ENCODE assay signal across 33 mouse cellular contexts in the genomic region with DNA sequence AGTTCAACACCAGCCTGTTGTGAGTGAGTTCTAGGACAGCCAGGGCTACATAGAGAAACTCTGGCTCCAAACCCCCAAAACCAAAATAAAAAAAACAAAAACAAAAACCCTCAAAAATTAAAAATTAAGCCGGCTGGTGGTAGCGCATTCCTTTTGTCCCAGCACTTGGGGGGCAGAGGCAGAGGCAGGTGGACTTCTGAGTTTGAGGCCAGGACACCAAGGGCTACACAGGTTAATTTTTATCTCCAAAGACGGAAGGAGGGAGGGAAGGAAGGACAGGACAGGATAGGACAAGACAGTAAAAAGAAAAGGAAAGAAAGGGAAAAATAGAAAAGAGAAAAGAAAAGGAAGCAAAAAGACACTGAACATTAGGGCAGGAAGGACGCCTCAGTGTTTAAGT.
"Had no signal": no experiment of that assay in that cellular context is flagged by ENCODE, and none has a peak within 500 bp of the region (broad histone marks: within the 10 kb centered on the region; RNA-seq: fewer than 3 reads in every experiment).

No protein-coding gene starts in this region.

- ATAC-seq: liver, embryonic 12.5 days; liver, postnatal 0 days; lung, postnatal 0 days; midbrain, embryonic 13.5 days; midbrain, embryonic 15.5 days; midbrain, embryonic 16.5 days had no signal

- H3K27ac ChIP-seq: limb, embryonic 10.5 days; limb, embryonic 12.5 days; limb, embryonic 13.5 days; limb, embryonic 15.5 days; liver, embryonic 12.5 days; liver, embryonic 13.5 days; liver, embryonic 14.5 days; liver, embryonic 15.5 days; lung, embryonic 15.5 days; macrophage; midbrain, embryonic 10.5 days; midbrain, embryonic 12.5 days; midbrain, embryonic 13.5 days; midbrain, embryonic 15.5 days; neural tube, embryonic 12.5 days; neural tube, embryonic 13.5 days had no signal

- H3K27me3 ChIP-seq: limb, embryonic 12.5 days; limb, embryonic 13.5 days; limb, embryonic 15.5 days; liver, embryonic 12.5 days; liver, embryonic 13.5 days; liver, embryonic 15.5 days; lung, embryonic 15.5 days; megakaryocyte, embryonic 14.5 days; midbrain, embryonic 12.5 days; midbrain, embryonic 13.5 days; midbrain, embryonic 15.5 days; neural tube, embryonic 12.5 days; neural tube, embryonic 13.5 days had no signal

- H3K9me3 ChIP-seq: limb, embryonic 10.5 days; limb, embryonic 12.5 days; limb, embryonic 13.5 days; limb, embryonic 15.5 days; liver, embryonic 12.5 days; liver, embryonic 13.5 days; liver, embryonic 15.5 days; lung, embryonic 15.5 days; megakaryocyte, embryonic 14.5 days; midbrain, embryonic 10.5 days; midbrain, embryonic 12.5 days; midbrain, embryonic 13.5 days; midbrain, embryonic 15.5 days; neural tube, embryonic 12.5 days; neural tube, embryonic 13.5 days had no signal

- H3K36me3 ChIP-seq: limb, embryonic 10.5 days; limb, embryonic 12.5 days; limb, embryonic 13.5 days; limb, embryonic 15.5 days; liver, embryonic 12.5 days; liver, embryonic 13.5 days; liver, embryonic 15.5 days; lung, embryonic 15.5 days; midbrain, embryonic 10.5 days; midbrain, embryonic 12.5 days; midbrain, embryonic 13.5 days; midbrain, embryonic 15.5 days; neural tube, embryonic 12.5 days; neural tube, embryonic 13.5 days had no signal

- DNase-seq: left cerebral cortex, postnatal 4 days; liver; liver, embryonic 13.5 days; lung, adult 18-20 months; lung, adult 2 months; lung, embryonic 14.5 days; lung, postnatal 10 days; lung, postnatal 14 days; lung, postnatal 36 days; lung, postnatal 4 days; midbrain, embryonic 14.5 days had no signal

- H3K4me3 ChIP-seq: limb, embryonic 10.5 days; limb, embryonic 12.5 days; limb, embryonic 13.5 days; limb, embryonic 15.5 days; liver, embryonic 12.5 days; liver, embryonic 13.5 days; liver, embryonic 15.5 days; lung, embryonic 15.5 days; megakaryocyte, embryonic 14.5 days; midbrain, embryonic 10.5 days; midbrain, embryonic 12.5 days; midbrain, embryonic 13.5 days; midbrain, embryonic 15.5 days; myocyte; neural tube, embryonic 12.5 days; neural tube, embryonic 13.5 days had no signal

- H3K4me2 ChIP-seq: limb, embryonic 12.5 days; limb, embryonic 13.5 days; limb, embryonic 15.5 days; liver, embryonic 11.5 days; liver, embryonic 12.5 days; liver, embryonic 13.5 days; liver, embryonic 15.5 days; lung, embryonic 14.5 days; lung, embryonic 15.5 days; midbrain, embryonic 11.5 days; midbrain, embryonic 12.5 days; midbrain, embryonic 13.5 days; midbrain, embryonic 15.5 days; neural tube, embryonic 12.5 days; neural tube, embryonic 13.5 days had no signal

- H3K9ac ChIP-seq: limb, embryonic 12.5 days; limb, embryonic 13.5 days; limb, embryonic 15.5 days; liver, embryonic 12.5 days; liver, embryonic 13.5 days; liver, embryonic 14.5 days; liver, embryonic 15.5 days; liver, postnatal 0 days; lung, embryonic 14.5 days; lung, embryonic 15.5 days; midbrain, embryonic 12.5 days; midbrain, embryonic 13.5 days; midbrain, embryonic 15.5 days; neural tube, embryonic 12.5 days; neural tube, embryonic 13.5 days had no signal

- H3K4me1 ChIP-seq: limb, embryonic 10.5 days; limb, embryonic 12.5 days; limb, embryonic 13.5 days; limb, embryonic 15.5 days; liver, embryonic 12.5 days; liver, embryonic 13.5 days; liver, embryonic 15.5 days; lung, embryonic 15.5 days; midbrain, embryonic 10.5 days; midbrain, embryonic 12.5 days; midbrain, embryonic 13.5 days; midbrain, embryonic 15.5 days; neural tube, embryonic 12.5 days; neural tube, embryonic 13.5 days had no signal
